Mouse (Mus musculus) heart, postnatal 14 days (tissue): ENCODE measurements at regions not wholly inside any gene's neighbourhood (a gene's known extent, or its start where the extent isn't known, plus 50 kb on each side); places are given as distances from the start of the nearest gene placed in this dataset.

Source experiments
- DNase-seq, 2 experiments: peaks; one replicate each; pipeline ENCODE4 v3.0.0; 2021 to 2022
- intact Hi-C: fragments of 180-260 bp; cut with DNase I; formaldehyde crosslinking; loops from one replicate; pipeline ENCODE4 v1.15.1; 2025

DNA sequence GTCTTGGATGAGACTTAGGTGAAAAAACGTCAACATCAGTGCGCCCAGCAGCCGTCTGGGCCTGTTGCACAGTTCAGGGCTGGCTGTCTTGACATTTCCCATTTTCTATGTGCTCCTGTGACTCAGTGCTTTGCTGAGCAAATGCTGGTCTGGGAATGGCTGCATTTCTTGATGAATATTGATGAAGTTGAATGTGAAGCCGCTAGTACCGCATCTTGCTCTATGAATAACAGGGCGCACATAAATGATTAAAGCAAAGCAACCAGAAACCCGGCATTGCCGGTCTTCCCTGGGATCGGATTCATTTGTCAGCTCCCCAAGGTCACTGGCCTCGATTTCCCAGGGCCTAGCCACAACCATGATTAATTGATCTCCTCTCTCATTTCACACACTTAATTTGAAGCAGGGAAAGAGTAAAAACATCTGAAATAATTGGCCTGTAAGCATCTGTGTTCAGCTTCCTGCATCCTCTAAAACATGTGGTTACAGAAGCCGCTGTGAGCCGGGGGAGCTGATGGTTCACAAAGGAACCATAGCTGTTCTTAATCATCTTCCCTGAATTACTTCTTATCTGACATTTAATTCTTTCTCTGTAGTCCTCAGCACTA lies 57.5 kb upstream of the Sgk1 start:
- intact Hi-C loops = no loop called here
- no peak for DNase-seq

DNA sequence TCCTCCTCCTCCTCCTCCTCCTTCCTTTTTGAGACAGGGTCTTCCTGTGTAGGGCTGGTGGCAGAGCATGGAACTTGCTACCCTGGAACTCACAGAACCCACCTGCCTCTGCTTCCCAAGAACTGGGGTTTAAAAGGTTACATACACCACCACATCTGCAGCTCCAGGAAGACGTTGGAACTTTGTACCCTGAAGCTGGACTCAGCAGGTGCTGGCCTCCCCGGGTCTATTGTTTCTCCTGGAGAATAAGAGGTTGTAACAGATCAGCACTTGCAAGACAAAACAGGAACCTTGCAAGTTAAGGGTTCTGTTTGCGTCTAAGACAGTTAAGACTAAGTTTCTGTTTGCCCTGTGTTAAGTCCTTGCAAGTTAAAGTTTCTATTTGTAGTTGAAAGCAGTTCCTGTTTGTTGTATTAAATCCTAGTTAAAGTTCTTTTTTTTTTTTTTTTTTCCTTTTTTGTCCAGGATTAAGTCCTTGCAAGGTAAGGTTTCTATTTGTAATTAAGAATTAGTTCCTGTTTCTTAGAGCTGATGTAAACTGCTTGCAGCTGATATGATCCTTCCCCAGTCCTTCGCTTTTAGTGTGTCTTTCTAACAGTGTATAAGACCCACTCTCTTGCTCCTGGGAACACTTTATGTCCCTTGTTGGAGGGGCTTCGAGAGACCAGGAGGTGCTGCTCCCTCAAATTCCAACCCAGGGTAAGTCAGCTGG lies 55.0 kb upstream of the Sgk1 start:
- no peak for DNase-seq
- intact Hi-C loops = no loop called here

DNA sequence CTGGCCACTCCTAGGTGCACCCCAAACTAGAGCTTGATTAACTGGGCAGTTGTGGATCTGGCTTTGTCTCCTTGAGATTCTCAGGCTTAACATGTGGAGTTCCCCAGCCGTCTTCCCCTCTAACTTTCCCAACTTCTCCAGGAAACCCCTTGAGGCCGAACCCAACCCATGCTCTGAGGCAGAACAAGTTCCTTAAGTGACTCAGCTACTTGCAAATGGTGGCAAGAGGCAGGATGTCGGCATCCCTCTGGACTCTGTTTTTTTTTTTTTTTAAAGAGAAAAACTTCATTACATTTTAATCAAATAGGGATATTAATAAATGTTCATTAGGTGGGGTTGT lies 54.5 kb upstream of the Sgk1 start:
- intact Hi-C loops = no loop called here

DNA sequence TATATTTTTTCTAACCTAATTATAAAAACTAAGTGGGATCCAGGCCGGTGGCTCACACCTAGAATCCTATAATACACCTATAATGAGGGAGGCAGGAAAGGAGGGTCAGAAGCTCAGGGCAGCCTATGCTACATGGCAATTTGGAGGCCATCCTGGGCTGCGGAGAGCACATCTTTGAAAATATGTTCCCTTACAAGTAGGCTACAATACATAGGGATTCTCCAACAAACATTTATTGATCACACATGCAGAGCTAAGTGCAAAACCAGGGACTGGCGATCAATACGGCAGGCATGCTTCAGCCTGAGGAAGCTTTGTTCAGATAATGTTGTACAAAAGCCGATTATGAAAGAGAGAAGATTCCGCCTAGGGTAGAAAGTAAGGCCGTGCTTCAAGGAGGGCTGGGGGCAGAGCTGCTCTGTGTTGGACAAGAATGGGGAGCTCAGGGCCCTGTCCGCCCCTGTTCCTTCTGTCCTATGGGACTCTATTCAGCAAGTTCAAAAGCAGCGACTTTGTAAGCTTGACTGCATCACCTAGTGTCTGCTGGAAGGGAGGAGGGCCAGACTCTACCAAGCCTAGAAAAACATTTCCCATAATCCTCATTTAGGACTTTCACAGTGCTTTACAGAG lies 53.4 kb upstream of the Sgk1 start:
- no peak for DNase-seq
- intact Hi-C loops = no loop called here

More for the DNA sequence above, 54.5 kb upstream of the Sgk1 start:
- no peak for DNase-seq

DNA sequence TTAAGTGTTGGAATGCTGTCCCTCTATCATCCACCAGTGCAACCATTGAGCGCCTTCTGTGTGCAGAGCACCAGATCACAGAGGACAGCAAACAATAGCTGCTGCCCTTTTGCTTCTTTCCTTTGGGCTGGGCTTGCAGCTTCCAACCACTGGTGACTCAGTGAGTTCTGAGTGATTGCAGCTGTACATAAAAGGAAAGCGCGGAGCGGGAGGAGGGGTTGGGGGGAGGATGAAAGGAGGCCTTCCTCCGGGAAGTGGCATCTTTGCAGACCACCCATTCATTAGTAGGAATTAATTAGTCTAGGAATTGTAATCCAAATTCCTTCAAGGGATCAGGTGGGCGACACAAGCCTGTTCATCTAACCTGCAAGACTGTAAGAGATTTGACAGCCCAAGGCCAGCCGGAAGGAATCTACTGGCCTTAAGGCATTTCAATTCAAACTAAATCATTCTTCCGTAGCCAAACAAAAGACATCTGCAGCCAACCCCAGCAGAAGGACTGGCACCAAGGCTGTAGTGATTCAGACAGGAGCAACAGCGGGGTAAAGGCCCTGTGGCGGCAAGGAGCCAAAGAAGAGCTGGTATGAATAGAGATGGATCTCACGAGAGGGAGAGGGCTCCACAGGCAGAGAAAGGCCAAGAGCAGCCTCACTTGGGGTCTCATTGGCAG lies 52.8 kb upstream of the Sgk1 start:
- no peak for DNase-seq
- intact Hi-C loops = no loop called here

DNA sequence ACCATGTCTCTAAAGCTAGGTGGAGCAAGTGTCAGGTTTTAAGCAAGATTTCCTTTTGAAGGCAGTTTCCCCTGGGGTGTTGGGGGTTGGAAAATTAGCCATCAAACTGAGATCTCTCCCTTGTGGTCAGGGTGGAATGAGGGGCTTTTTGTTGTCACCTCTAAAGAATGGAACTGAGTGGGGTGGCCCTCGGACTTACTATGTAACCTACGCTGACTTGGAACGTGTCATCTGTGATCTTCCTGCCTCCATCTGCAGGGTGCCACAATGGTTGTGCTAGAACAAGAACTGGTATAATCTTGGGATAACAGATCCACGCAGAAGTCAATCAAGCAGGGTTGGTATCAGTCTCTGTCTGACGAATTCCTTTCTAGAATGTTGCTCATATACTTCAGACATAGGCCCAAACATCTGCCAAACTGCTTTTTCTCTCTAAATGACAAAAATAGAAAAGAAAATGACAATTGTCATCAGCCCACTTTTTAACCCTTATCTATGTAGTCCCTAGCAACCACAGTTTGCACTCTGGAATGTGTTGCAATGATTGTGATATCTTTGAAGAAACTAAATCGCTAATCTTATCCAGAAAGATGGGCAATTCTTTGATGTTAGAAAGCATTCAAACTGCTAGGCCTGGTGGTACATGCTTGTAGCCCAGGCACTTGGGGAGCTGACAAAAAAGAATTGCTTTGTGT lies 50.8 kb upstream of the Sgk1 start:
- DNase-seq = no peak
- intact Hi-C loops = no loop called here
